Mouse (Mus musculus) liver, embryonic 13.5 days (tissue): ENCODE results near the gene Msantd3. TPM values are rescaled to one million over a fixed set of nuclear protein-coding genes. Genes with fewer than 3 reads are reported as not detected.

Experiments used
- ATAC-seq: fragments of 200-750 bp; cut with Nextera tagmentation; 2 replicates; pipeline ENCODE4 v1.8.0; 2017; ENCODE audit warnings: low read depth, mild to moderate bottlenecking, moderate number of reproducible peaks, moderate library complexity
- DNase-seq: peaks from one replicate; pipeline ENCODE4 v3.0.0; 2022
- H3K27ac ChIP-seq: fragments of 300-500 bp; sonication (generic); 2 replicates; pipeline ENCODE4 v1.5.1; 2015; ENCODE audit warnings: moderate library complexity, mild to moderate bottlenecking, inconsistent platforms
- H3K27me3 ChIP-seq: fragments of 300-500 bp; sonication (generic); 2 replicates; pipeline ENCODE4 v1.6.1; 2015; ENCODE audit warnings: mild to moderate bottlenecking, inconsistent platforms
- H3K36me3 ChIP-seq: fragments of 300-500 bp; sonication (generic); 2 replicates; pipeline ENCODE4 v1.6.1; 2015; ENCODE audit warnings: mild to moderate bottlenecking, inconsistent platforms
- H3K4me1 ChIP-seq: fragments of 300-500 bp; sonication (generic); replicated peaks from 2 replicates; pipeline ENCODE4 v1.6.1; 2015; ENCODE audit warnings: inconsistent platforms
- H3K4me2 ChIP-seq: fragments of 300-500 bp; sonication (generic); 2 replicates; pipeline ENCODE4 v1.6.1; 2015; ENCODE audit warnings: inconsistent platforms, mild to moderate bottlenecking, moderate library complexity
- H3K4me3 ChIP-seq: fragments of 300-500 bp; sonication (generic); replicated peaks from 2 replicates; pipeline ENCODE4 v1.5.1; 2015; ENCODE audit warnings: mild to moderate bottlenecking, inconsistent platforms
- H3K9ac ChIP-seq: fragments of 300-500 bp; sonication (generic); 2 replicates; pipeline ENCODE4 v1.6.1; 2015; ENCODE audit warnings: mild to moderate bottlenecking, inconsistent platforms
- H3K9me3 ChIP-seq: fragments of 300-500 bp; sonication (generic); replicated peaks from 2 replicates; pipeline ENCODE4 v1.6.1; 2016; ENCODE audit warnings: inconsistent platforms
- WGBS: fragments of 180-500 bp; shearing (Covaris S2); methylation state at CpG from one replicate; pipeline ENCODE4 v1.1.7; 2015; ENCODE audit not compliant: insufficient replicate concordance; 5-methylcytosine and 5-hydroxymethylcytosine counted together
- polyA plus RNA-seq: library from polyadenylated mRNA; unstranded; fragments of >200 nt; fragmentation: Nextera tagmentation; extraction: Ambion mirVana; gene quantifications from 2 replicates; pipeline ENCODE4 v1.2.1, GENCODE M21; 2015

Msantd3 gene
- polyA plus RNA-seq, result 3.3 and 3.4 TPM in 2 replicates

GRCm38 (mm10) chr4:48539841-48540575, at the start of gene Msantd3:
TSS of gene Msantd3 (plus strand) at chr4:48539935.
- Histone ChIP-seq H3K4me3 (peak within 1 kb of the TSS; percentile 62), H3K27me3 (peaks cover 46% of the 10 kb centered on the region), H3K4me2 (peak within 1 kb of the TSS; percentile 73), H3K4me1 (peaks cover 15% of the 10 kb centered on the region), H3K9ac (peak within 1 kb of the TSS; percentile 69), H3K9me3 (no peaks in the 10 kb centered on the region), H3K27ac (no peak within 1 kb of the TSS), H3K36me3 (no peaks in the 10 kb centered on the region)
- 2% methylated on average over 47 of the region's 86 CpGs for WGBS
- DNase-seq (no peak), ATAC-seq (peak; percentile 52)

GRCm38 (mm10) chr4:48491290-48491743, 48.4 kb upstream of the Msantd3 start:
- Histone ChIP-seq H3K4me3 (peak overlapping the region; percentile 28), H3K4me1 (peaks cover 5% of the 10 kb centered on the region; the same call in 1 of the 2 replicates), H3K4me2 (peak overlapping the region; percentile 48), H3K27me3 (no peaks in the 10 kb centered on the region), H3K9me3 (no peaks in the 10 kb centered on the region), H3K27ac (no peak overlapping the region), H3K9ac (peak overlapping the region; percentile 4; the same call in 1 of the 2 replicates), H3K36me3 (no peaks in the 10 kb centered on the region)
- ATAC-seq (peak; percentile 50; the same call in 1 of the 2 replicates), DNase-seq (no peak)
- 13% methylated on average over 14 of the region's 14 CpGs for WGBS

GRCm38 (mm10) chr4:48492510-48492909, 47.2 kb upstream of the Msantd3 start:
- 46% methylated on average over 2 of the region's 2 CpGs for WGBS

DNA sequence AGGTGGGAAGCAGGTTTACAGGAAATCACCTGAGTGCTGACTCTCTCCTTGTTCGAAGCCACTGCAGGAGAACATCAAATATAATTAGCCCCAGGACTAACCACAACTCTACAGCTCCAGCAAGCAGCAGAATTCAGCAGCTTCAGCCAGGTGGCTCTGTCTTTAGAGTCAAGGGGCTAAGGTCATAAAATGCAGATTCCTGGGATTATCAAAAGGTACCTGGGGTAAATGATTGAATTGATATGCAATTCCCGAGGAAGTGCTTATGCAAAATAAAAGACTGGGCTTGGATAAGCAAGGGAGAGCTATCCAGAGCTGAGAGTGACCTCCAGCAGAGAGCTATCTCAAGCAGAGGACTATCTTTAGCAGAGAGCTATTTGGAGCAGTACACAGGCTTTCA, 28.9 kb upstream of the Msantd3 start:
- no peak for ATAC-seq
- Histone ChIP-seq H3K4me1 (no peaks in the 10 kb centered on the region), H3K4me3 (no peak overlapping the region), H3K4me2 (no peak overlapping the region), H3K36me3 (no peaks in the 10 kb centered on the region), H3K9ac (no peak overlapping the region), H3K27ac (no peak overlapping the region), H3K9me3 (no peaks in the 10 kb centered on the region; the same call in 1 of the 2 replicates), H3K27me3 (no peaks in the 10 kb centered on the region)
- 25% methylated on average over 2 of the region's 2 CpGs for WGBS
- no peak for DNase-seq

More at GRCm38 (mm10) chr4:48492510-48492909, 47.2 kb upstream of the Msantd3 start:
- Histone ChIP-seq H3K36me3 (no peaks in the 10 kb centered on the region), H3K27me3 (no peaks in the 10 kb centered on the region), H3K27ac (no peak overlapping the region), H3K4me3 (no peak overlapping the region), H3K4me2 (no peak overlapping the region), H3K4me1 (peaks cover 5% of the 10 kb centered on the region; the same call in 1 of the 2 replicates), H3K9me3 (no peaks in the 10 kb centered on the region), H3K9ac (no peak overlapping the region)
- DNase-seq, result no peak
- ATAC-seq, result no peak

- ATAC-seq (no peak), DNase-seq (no peak)
- Histone ChIP-seq H3K9ac (no peak overlapping the region), H3K27ac (no peak overlapping the region), H3K4me2 (no peak overlapping the region), H3K9me3 (no peaks in the 10 kb centered on the region), H3K27me3 (no peaks in the 10 kb centered on the region), H3K4me1 (no peaks in the 10 kb centered on the region), H3K4me3 (no peak overlapping the region), H3K36me3 (no peaks in the 10 kb centered on the region)
- WGBS, result 61% methylated on average over 1 of the region's 1 CpGs
These were observed 10.2 kb upstream of the Msantd3 start for GRCm38 (mm10) chr4:48529559-48529958.

DNA sequence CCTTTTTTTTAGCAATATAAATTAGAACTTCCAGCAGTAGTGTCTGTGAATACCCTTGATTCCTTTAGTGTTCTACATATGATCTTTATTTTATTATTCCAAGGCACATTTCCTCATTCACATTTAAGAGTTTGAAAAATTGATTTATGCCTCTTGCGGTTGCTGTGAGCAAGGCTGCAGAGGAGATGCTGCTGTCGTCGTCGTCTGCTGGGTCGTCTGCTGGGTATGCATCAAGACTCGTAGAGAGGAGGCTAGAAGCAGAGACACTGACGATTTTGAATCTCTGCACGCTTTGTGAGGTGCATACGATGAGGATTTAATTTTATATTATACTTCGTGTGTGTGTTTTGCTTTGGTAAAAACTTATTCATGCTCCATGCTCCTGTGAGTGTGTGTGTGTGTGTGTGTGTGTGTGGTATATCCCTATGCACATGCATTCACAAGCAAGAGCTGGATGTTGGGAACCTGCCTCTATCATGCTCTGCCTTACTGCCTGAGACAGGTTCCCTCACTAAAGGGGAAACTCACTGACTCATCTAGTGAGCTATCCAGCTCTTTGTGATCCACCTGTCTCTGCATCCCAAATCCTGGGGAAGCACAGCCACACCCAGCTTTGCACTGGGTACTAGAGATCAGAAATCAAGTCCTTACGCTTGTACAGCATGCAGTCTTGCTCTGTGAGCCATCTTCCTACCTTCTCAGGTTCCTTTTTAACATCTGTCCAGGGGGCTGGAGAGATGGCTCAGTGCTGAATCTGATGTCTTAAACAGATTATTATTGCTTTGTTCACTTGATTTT, 7.7 kb upstream of the Msantd3 start:
- H3K4me2 ChIP-seq, result no peak overlapping the region
- H3K27ac ChIP-seq, result no peak overlapping the region
- H3K9me3 ChIP-seq, result no peaks in the 10 kb centered on the region
- DNase-seq, result no peak
- no peaks in the 10 kb centered on the region for H3K27me3 ChIP-seq
- no peak for ATAC-seq
- no peaks in the 10 kb centered on the region for H3K36me3 ChIP-seq
- H3K9ac ChIP-seq, result no peak overlapping the region
- no peaks in the 10 kb centered on the region for H3K4me1 ChIP-seq
- WGBS, result 70% methylated on average over 11 of the region's 11 CpGs
- H3K4me3 ChIP-seq, result no peak overlapping the region

DNA sequence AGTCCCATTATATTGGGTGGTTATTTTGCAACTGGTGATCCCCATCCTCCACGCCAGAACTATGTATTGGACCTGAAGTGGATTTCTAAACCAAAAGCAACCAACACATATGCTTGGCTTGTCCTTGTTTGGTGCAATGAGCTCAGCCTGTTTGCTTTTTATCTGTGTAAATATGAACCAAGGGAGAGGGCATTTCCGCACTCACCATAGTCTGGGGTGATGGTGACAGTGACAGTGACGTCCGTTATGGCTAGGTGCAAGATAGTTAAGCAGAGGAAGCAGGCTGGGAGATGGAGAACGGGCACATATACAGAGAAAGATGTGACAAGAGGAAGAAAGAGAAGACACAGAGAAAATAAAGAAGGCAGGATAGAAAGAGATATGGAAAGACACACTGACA, 3.5 kb upstream of the Msantd3 start:
- DNase-seq (no peak), ATAC-seq (no peak)
- Histone ChIP-seq H3K27me3 (peaks cover 30% of the 10 kb centered on the region), H3K4me3 (no peak overlapping the region), H3K9me3 (no peaks in the 10 kb centered on the region), H3K4me1 (0 out of 2 replicates have a peak, but pooled peaks cover 4% of the 10 kb centered on the region), H3K4me2 (no peak overlapping the region), H3K9ac (no peak overlapping the region), H3K36me3 (no peaks in the 10 kb centered on the region), H3K27ac (no peak overlapping the region)
- 46% methylated on average over 5 of the region's 5 CpGs for WGBS

DNA sequence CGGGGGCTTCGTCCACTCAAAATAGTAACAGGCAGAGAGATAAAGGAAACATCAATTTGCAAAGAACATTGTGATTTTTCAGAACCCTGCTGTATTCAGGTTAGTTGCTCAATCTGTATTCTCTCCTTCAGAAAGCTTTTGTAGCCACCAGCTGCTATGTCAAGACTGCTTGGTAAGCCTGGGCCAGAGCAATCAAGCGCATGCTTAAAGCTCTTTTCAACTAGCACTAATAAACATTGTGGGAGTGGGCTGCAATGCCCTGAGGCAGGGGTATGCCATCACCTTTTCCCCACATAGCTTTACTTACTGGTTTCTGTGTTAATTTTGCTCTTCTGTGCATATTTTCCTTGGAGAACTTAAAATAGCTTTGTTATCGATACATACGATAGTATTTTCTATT, 2.7 kb upstream of the Msantd3 start:
- no peak overlapping the region for H3K9ac ChIP-seq
- ATAC-seq (no peak), DNase-seq (no peak)
- WGBS, result 81% methylated on average over 5 of the region's 5 CpGs
- H3K27me3 ChIP-seq, result peaks cover 37% of the 10 kb centered on the region
- no peak overlapping the region for H3K4me3 ChIP-seq
- H3K9me3 ChIP-seq, result no peaks in the 10 kb centered on the region
- no peak overlapping the region for H3K4me2 ChIP-seq
- peaks cover 6% of the 10 kb centered on the region; the same call in 1 of the 2 replicates for H3K4me1 ChIP-seq
- no peak overlapping the region for H3K27ac ChIP-seq
- H3K36me3 ChIP-seq, result no peaks in the 10 kb centered on the region

DNA sequence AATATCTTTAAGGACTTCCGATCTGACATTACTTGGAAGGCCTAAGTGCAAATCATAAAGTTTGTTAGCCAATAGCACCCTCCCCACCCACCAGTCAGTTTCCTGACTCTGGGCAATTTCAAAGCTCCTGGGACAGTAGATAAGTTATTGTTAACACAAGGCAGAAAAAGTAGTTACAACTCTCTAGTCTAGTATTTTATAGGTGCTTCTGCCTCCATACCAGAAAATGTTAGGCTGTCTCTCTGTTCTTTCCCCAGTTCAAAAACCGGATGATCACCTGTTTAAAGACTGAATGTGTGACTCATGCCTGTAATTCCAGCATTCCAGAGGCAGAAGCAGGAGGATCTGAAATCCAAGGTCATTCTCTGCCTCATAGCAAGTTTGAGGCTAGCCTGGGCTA, 1.2 kb upstream of the Msantd3 start:
- Histone ChIP-seq H3K4me2 (no peak overlapping the region), H3K27ac (no peak overlapping the region), H3K9me3 (no peaks in the 10 kb centered on the region), H3K27me3 (peaks cover 46% of the 10 kb centered on the region), H3K4me1 (peaks cover 15% of the 10 kb centered on the region), H3K36me3 (no peaks in the 10 kb centered on the region), H3K9ac (no peak overlapping the region), H3K4me3 (no peak overlapping the region)
- DNase-seq, result no peak
- no peak for ATAC-seq
- 56% methylated on average over 2 of the region's 2 CpGs for WGBS

DNA sequence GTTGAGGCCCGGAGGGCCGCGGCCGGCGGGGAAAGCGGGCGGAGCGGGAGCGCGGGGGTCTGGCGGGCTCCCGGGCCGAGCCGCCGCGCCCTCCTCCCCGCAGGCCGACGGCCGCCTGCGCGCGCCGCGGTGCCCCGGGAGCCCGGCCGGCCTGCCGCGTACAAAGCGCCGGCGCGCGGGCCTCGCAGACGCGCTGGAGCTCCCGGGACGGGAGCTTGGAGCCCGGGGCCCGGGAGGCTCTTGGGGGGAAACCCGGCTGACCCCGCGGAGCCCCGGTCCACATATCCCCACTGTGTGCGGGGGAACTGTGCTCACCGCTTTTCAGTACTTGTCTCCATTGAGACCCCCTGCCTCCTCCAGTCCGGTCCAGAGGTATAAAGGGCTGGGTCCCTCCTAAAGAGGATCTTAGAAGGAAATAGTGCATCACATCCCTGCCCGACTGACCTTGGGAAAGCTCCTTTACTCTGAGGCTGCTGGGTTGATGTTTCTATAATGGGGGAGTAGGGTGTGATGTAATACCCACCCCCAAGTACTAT, 909 bp downstream of the Msantd3 start:
- DNase-seq, result no peak
- Histone ChIP-seq H3K4me2 (peak overlapping the region; percentile 73), H3K9me3 (no peaks in the 10 kb centered on the region), H3K9ac (peak overlapping the region; percentile 69), H3K27me3 (peaks cover 46% of the 10 kb centered on the region), H3K36me3 (no peaks in the 10 kb centered on the region), H3K4me3 (peak overlapping the region; percentile 62), H3K4me1 (peaks cover 20% of the 10 kb centered on the region), H3K27ac (no peak overlapping the region)
- under 1% methylated on average over 48 of the region's 50 CpGs for WGBS
- ATAC-seq, result peak; percentile 53

GRCm38 (mm10) chr4:48541526-48542250, 2.0 kb downstream of the Msantd3 start:
- Histone ChIP-seq H3K9me3 (no peaks in the 10 kb centered on the region), H3K27ac (no peak overlapping the region), H3K4me3 (peak overlapping the region; percentile 27), H3K9ac (no peak overlapping the region), H3K4me2 (peak overlapping the region; percentile 73), H3K4me1 (peaks cover 29% of the 10 kb centered on the region), H3K27me3 (peaks cover 46% of the 10 kb centered on the region), H3K36me3 (no peaks in the 10 kb centered on the region)
- 22% methylated on average over 15 of the region's 15 CpGs for WGBS
- DNase-seq (no peak), ATAC-seq (no peak)
